Mouse (Mus musculus) kidney, postnatal 0 days (tissue): ENCODE measurements at regions not wholly inside any gene's neighbourhood (a gene's known extent, or its start where the extent isn't known, plus 50 kb on each side); places are given as distances from the start of the nearest gene placed in this dataset.

ENCODE experiments used
- ATAC-seq: fragments of 200-750 bp; cut with Nextera tagmentation; replicated peaks from 2 replicates; pipeline ENCODE4 v1.8.0; 2017; ENCODE audit warnings: low read depth, moderate number of reproducible peaks, moderate TSS enrichment, moderate library complexity; ENCODE audit not compliant: low FRiP score
- DNase-seq: peaks from one replicate; pipeline ENCODE4 v3.0.0-alpha.2; 2016; ENCODE audit warnings: low spot score
- H3K27ac ChIP-seq: fragments of 300-500 bp; sonication (generic); 2 replicates; pipeline ENCODE4 v1.5.1; 2014; ENCODE audit warnings: mild to moderate bottlenecking
- H3K27me3 ChIP-seq: fragments of 300-500 bp; sonication (generic); 2 replicates; pipeline ENCODE4 v1.6.1; 2014; ENCODE audit warnings: low read length, mixed read lengths; ENCODE audit not compliant: insufficient read depth
- H3K36me3 ChIP-seq: fragments of 300-500 bp; sonication (generic); 2 replicates; pipeline ENCODE4 v1.6.1; 2014; ENCODE audit warnings: low read length, mixed read lengths; ENCODE audit not compliant: insufficient read depth
- H3K4me1 ChIP-seq: fragments of 300-500 bp; sonication (generic); replicated peaks from 2 replicates; pipeline ENCODE4 v1.6.1; 2014; ENCODE audit warnings: antibody characterized with exemption, low read length, mixed read lengths; ENCODE audit not compliant: insufficient read depth
- H3K4me2 ChIP-seq: fragments of 300-500 bp; sonication (generic); 2 replicates; pipeline ENCODE4 v1.6.1; 2014; ENCODE audit warnings: mild to moderate bottlenecking, low read length, moderate library complexity, mixed read lengths
- H3K4me3 ChIP-seq: fragments of 300-500 bp; sonication (generic); replicated peaks from 2 replicates; pipeline ENCODE4 v1.5.1; 2014; ENCODE audit warnings: low read depth, low read length
- H3K9ac ChIP-seq: fragments of 300-500 bp; sonication (generic); 2 replicates; pipeline ENCODE4 v1.6.1; 2014; ENCODE audit warnings: low read depth, low read length
- H3K9me3 ChIP-seq: fragments of 300-500 bp; sonication (generic); replicated peaks from 2 replicates; pipeline ENCODE4 v1.6.1; 2016; ENCODE audit warnings: low read length, inconsistent platforms, mixed read lengths
- CTCF ChIP-seq: IDR thresholded peaks from 2 replicates; pipeline ENCODE4 v1.5.1; 2016; ENCODE audit warnings: antibody characterized with exemption, low read depth, mild to moderate bottlenecking, moderate library complexity
- WGBS: fragments of 180-500 bp; shearing (Covaris S2); extraction: QIAGEN DNeasy Blood & Tissue Kit; methylation state at CpG from one replicate; pipeline ENCODE4 v1.1.7; 2014; 5-methylcytosine and 5-hydroxymethylcytosine counted together

GRCm38 (mm10) chr13:29034444-29034843 is 80.9 kb upstream of the Sox4 start:
- Histone ChIP-seq H3K9ac (no peak overlapping the region), H3K36me3 (no peaks in the 10 kb centered on the region), H3K27ac (no peak overlapping the region), H3K9me3 (no peaks in the 10 kb centered on the region), H3K27me3 (no peaks in the 10 kb centered on the region), H3K4me3 (no peak overlapping the region), H3K4me2 (no peak overlapping the region), H3K4me1 (no peaks in the 10 kb centered on the region)
- WGBS = 53% methylated on average over 8 of the region's 8 CpGs
- ATAC-seq (no peak), DNase-seq (no peak)
- no peak for TF ChIP-seq CTCF

- WGBS = 91% methylated on average over 10 of the region's 10 CpGs
- H3K36me3 ChIP-seq = no peaks in the 10 kb centered on the region
- no peak for ATAC-seq
Observed at GRCm38 (mm10) chr13:29027146-29027545, 73.6 kb upstream of the Sox4 start.

GRCm38 (mm10) chr13:29023486-29023885 is 70.0 kb upstream of the Sox4 start:
- H3K9ac ChIP-seq = no peak overlapping the region
- no peak for ATAC-seq
- no peaks in the 10 kb centered on the region for H3K9me3 ChIP-seq
- WGBS = 71% methylated on average over 1 of the region's 1 CpGs
- no peaks in the 10 kb centered on the region for H3K4me1 ChIP-seq
- H3K4me3 ChIP-seq = no peak overlapping the region
- H3K36me3 ChIP-seq = no peaks in the 10 kb centered on the region
- no peak for TF ChIP-seq CTCF
- no peak for DNase-seq
- no peak overlapping the region for H3K27ac ChIP-seq
- no peaks in the 10 kb centered on the region for H3K27me3 ChIP-seq
- no peak overlapping the region for H3K4me2 ChIP-seq

More at GRCm38 (mm10) chr13:29027146-29027545, 73.6 kb upstream of the Sox4 start:
- Histone ChIP-seq H3K9ac (no peak overlapping the region), H3K4me2 (no peak overlapping the region), H3K27ac (no peak overlapping the region), H3K27me3 (no peaks in the 10 kb centered on the region), H3K4me3 (no peak overlapping the region), H3K9me3 (no peaks in the 10 kb centered on the region), H3K4me1 (no peaks in the 10 kb centered on the region)
- no peak for DNase-seq
- TF ChIP-seq CTCF = no peak

GRCm38 (mm10) chr13:29019839-29020238 is 66.3 kb upstream of the Sox4 start:
- H3K9me3 ChIP-seq = no peaks in the 10 kb centered on the region
- H3K4me3 ChIP-seq = no peak overlapping the region
- 92% methylated on average over 3 of the region's 3 CpGs for WGBS
- H3K36me3 ChIP-seq = no peaks in the 10 kb centered on the region
- no peak for TF ChIP-seq CTCF
- no peak overlapping the region for H3K4me2 ChIP-seq
- DNase-seq (no peak), ATAC-seq (no peak)
- no peak overlapping the region for H3K27ac ChIP-seq
- H3K4me1 ChIP-seq = no peaks in the 10 kb centered on the region
- H3K27me3 ChIP-seq = no peaks in the 10 kb centered on the region
- H3K9ac ChIP-seq = no peak overlapping the region

- no peak for TF ChIP-seq CTCF
- H3K27ac ChIP-seq = no peak overlapping the region
- no peak for ATAC-seq
- no peak for DNase-seq
- 90% methylated on average over 25 of the region's 25 CpGs for WGBS
- H3K9me3 ChIP-seq = no peaks in the 10 kb centered on the region
- no peaks in the 10 kb centered on the region for H3K27me3 ChIP-seq
- H3K4me2 ChIP-seq = no peak overlapping the region
- H3K4me1 ChIP-seq = no peaks in the 10 kb centered on the region
- no peaks in the 10 kb centered on the region for H3K36me3 ChIP-seq
- H3K9ac ChIP-seq = no peak overlapping the region
- no peak overlapping the region for H3K4me3 ChIP-seq
Observed at GRCm38 (mm10) chr13:29016145-29016651, 62.7 kb upstream of the Sox4 start.

GRCm38 (mm10) chr13:29015605-29015994 is 62.1 kb upstream of the Sox4 start:
- 57% methylated on average over 9 of the region's 9 CpGs for WGBS
- no peak for DNase-seq
- no peaks in the 10 kb centered on the region for H3K9me3 ChIP-seq
- no peak overlapping the region for H3K4me3 ChIP-seq
- no peaks in the 10 kb centered on the region for H3K4me1 ChIP-seq
- no peak for ATAC-seq
- no peaks in the 10 kb centered on the region for H3K27me3 ChIP-seq
- H3K4me2 ChIP-seq = peak overlapping the region; percentile 21; the same call in 1 of the 2 replicates
- TF ChIP-seq CTCF = no peak
- H3K36me3 ChIP-seq = no peaks in the 10 kb centered on the region
- H3K9ac ChIP-seq = no peak overlapping the region
- no peak overlapping the region for H3K27ac ChIP-seq

GRCm38 (mm10) chr13:29014827-29015604 is 61.5 kb upstream of the Sox4 start:
- ATAC-seq (no peak), DNase-seq (no peak)
- Histone ChIP-seq H3K27me3 (no peaks in the 10 kb centered on the region), H3K4me1 (no peaks in the 10 kb centered on the region), H3K9me3 (no peaks in the 10 kb centered on the region), H3K4me2 (peak overlapping the region; percentile 21; the same call in 1 of the 2 replicates), H3K9ac (no peak overlapping the region), H3K4me3 (no peak overlapping the region), H3K36me3 (no peaks in the 10 kb centered on the region), H3K27ac (no peak overlapping the region)
- TF ChIP-seq CTCF = no peak
- 24% methylated on average over 13 of the region's 13 CpGs for WGBS
